Mouse (Mus musculus) spleen, postnatal 4 days (tissue): ENCODE data around the gene Tspan4.

Experiments used
- DNase-seq, 2 experiments: peaks; one replicate each; pipeline ENCODE4 v3.0.0; 2022; ENCODE audit warnings: low spot score in 2 of 2

Gene Tspan4

DNA sequence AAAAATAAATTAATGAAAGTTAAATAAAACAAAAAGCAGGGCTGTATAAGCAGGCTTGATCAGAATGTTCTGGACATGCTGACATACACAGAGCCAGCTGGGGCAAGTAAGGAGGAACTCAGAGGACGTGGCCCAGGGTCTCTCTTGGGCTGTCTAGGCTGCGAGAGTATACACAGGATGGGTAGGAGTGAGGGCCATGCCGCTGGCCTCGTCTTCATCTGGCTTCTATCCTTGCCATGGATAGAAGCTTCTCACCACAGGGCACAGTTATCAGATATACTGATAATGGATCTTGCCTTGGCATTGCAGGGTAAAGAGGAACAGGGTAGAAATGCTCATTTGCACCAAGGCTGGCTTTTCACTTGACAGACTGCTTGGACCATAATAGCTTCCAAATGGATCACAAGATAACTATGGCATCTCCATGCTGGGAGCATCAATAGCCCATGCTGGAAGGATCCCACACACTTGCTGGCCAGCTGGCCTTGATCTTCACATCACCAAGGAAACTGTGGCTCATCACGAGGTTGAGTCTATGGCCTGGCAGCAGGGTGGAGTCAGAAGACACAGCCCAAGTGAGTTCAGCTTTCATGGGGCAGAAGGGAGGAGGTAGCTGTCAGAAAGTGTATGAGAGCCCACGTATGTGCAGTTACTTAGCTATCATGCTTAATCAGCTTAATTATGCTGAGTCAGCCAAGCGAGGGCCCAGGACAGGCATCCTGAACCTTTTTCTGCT is 26.9 kb downstream of the Tspan4 start:
- DNase-seq = no peak

- no peak for DNase-seq
These were observed 27.5 kb downstream of the Tspan4 start for GRCm38 (mm10) chr7:141502556-141502905.

DNA sequence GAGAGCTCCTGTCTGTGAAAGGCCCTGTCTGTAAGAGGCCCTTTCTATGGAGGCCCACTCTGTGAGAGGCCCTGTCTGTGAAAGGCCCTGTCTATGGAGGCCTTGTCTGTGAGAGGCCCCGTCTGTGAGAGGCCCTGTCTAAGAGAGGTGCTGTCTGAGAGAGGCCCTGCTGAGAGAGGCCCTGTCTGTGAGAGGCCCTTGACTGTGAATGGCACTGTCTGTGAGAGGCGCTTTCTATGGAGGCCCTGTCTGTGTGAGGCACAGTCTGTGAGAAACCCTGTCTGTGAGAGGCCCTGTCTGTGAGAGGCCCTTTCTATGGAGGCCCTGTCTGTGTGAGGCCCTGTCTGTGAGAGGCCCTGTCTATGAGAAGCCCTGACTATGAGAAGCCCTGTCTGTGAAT is 31.2 kb downstream of the Tspan4 start:
- DNase-seq = no peak

GRCm38 (mm10) chr7:141508160-141508559 is 33.1 kb downstream of the Tspan4 start:
- no peak for DNase-seq

DNA sequence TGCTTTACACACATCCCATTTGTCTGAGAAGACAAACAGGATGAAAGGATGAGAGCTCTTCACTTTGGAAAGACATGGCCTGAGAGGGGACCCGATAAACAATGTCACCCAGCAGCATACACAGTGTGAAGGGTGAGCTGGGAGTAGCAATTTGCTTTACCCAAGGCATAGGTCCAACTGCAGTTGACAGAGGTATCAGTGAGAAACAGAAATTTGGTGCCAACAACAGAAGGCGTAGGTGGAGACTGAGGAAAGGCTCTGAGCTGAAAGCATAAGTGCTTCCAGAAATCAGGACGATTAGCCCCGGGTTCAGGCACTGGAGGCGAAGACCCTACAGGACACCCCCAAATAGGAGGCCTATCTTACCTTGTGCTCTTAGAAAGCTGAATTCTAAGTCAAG is 35.2 kb downstream of the Tspan4 start:
- no peak for DNase-seq

- no peak for DNase-seq
These were observed 35.7 kb downstream of the Tspan4 start for GRCm38 (mm10) chr7:141510681-141511191.

GRCm38 (mm10) chr7:141517638-141518037 is 42.6 kb downstream of the Tspan4 start:
- no peak for DNase-seq

DNA sequence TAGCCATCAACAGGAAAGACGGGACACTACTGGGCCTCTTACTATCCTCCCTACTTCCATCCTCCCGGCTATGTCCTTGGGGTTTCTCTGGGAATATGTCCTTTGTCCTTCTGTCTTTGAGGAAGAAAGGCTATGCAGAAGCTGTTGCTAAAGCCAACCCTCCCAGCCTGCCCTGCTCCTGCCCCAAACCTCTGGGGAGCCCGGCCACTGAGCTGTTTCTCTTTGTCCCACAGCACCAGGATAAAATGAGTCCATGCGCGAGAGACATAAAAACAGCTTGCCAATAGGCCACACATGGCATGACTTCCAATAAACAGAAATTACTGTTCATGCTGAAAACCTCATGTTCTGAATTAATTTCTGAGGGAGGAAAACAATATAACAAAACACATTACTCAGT is 43.3 kb downstream of the Tspan4 start:
- peak in 1 of 2 experiments; percentile 59 for DNase-seq

DNA sequence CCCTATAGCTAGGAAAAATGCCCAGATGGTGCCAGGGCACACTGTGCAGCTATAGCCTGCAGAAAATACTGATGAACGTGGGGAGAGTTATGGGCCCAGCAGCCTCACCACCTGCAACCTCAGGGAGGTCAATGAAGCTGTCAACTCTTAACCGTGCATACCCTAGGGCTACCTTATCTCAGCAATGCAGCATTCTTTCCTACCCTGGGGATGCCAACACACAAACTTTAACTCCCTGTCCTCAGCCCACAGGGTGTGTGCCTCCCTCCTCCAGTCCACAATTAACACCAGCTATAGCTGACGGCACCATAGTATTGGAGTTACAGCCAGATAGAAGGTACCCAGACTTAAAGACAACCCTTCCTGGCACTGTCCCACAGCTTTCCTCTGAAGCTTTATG is 43.9 kb downstream of the Tspan4 start:
- DNase-seq = no peak

DNA sequence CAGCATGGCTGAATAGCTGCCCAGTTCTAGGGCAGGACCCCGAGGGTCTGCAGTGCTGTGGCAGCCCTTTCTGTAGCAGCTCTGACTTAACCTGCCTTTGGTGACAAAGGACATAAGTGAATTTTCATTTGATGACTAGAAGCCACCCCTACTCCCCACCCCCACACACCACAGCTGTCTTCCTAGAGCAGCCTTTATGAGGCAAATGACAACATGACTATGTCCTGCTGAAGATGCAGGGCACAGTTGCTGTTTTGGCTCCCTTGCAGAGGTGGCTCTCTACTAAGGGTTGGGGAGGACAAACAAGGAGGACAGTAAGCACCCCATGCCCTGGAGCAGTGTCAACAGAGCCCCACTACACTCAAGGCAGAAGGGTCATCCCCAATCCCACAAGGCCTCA is 44.8 kb downstream of the Tspan4 start:
- DNase-seq = no peak

- DNase-seq = no peak
These were observed 48.0 kb downstream of the Tspan4 start for GRCm38 (mm10) chr7:141523007-141523406.

GRCm38 (mm10) chr7:141524271-141524670 is 49.2 kb downstream of the Tspan4 start:
- no peak for DNase-seq

DNA sequence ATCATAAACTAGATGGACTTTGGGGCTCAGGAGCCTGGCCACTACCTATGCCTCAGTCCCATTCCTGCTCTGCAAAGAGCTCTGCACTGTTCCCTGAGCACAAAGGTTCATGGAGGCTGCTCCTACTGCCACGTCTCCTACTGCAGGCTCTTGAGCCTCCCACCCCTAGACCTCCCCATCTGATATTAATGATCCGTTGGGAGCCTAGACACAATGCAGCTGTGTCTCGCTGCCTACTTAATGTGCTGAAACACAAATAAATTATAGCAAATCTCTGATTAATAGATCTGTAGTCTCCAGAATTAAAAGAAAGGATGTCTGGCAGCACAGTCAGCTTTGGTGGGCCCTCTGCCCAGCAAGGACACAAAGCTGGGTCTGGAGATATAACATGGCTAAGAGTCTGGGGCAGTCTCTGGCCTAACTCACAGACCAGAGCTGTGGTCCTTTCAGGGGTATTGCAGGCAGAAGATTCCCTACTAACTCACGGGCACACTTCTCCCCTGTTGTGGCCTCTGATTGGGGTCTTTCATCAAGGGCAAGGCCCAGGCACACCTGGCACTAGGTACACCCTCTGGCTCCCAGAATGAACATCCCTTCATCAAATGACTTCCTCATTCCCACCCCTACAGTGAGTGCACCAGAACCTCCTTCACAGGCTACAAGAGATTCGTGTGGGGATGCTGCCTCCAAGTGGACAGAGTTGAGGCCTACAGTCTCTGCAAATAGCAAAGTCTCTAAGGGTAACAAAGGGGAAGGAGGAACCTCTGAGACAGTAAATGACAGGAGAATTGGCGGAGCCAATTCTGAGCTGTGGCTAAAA is 49.9 kb downstream of the Tspan4 start:
- peak; percentile 79 to 84 for DNase-seq

- no peak for DNase-seq
These were observed 50.5 kb downstream of the Tspan4 start for GRCm38 (mm10) chr7:141525580-141525925.

- DNase-seq = no peak
These were observed 60.5 kb downstream of the Tspan4 start for GRCm38 (mm10) chr7:141535570-141535969.

DNA sequence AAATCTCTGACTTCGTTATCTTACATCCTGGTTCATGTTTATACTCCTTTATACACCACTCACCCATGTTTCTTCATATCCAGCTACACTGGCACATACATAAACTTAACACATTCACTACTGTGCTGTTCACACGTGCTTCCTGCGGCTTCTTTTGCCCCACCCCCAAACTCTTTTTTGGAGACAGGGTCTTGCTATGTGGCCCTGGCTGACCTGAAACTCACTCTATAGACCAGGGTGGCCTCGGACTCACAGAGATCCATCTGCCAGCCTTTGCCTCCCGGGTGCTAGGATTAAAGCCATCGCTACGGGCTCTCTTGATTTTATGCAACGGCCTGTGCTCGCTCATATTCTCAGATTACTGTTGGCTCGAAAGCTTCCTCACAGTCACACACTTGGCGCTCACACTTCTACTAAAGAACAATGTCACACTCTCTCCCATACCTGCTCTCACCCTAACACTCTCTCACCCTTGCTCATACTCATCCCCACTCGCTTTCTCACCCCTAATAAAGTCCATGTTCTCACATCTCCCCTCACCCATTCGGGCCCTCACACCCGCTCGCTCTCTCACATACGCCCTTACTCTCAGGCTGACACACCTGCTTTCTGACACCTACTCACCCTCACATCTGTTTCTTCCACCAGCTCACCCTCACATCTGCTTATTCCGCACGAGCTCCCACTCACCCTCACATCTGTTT is 64.0 kb downstream of the Tspan4 start:
- DNase-seq = no peak

GRCm38 (mm10) chr7:141539556-141540311 is 64.7 kb downstream of the Tspan4 start, which contains the start of gene Chid1:
Chid1 (minus strand) TSS chr7:141539857.
- DNase-seq = peak; percentile 99 to 100

DNA sequence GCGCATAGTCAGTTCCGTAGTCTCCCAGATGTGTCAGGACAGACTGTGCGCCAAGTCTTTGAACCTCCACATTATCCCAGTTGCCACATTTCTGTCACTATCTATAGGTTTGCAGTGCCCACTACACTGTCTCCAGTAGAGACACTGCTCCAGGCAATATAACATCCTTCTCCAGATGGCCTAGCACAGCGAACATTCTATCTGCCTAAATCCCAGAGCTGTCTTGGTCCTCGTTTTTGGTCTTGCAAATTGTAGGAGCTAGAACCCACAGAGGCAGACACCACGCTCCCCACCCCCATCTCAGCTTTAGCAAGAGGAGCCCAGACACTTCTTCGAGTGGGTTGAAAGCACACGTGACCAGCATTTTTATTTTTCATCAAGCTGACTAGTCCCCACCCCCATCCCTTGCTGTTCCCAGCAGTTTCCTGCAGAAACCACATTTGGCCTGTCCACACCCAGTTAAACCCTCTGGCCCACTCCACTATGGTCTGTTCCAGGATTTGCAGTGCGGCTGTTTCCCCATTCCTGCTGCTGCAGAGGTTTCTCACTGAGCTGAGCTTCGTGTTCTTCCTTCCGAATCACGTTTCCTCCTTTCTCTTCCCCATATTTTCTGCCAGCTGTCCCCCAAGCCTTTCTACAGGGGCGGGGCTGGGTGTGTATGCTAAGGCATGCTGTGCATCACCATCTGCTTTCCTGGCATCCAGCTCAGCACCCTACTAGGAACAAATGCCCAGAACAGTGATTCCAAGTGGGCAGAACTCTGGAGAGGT is 65.5 kb downstream of the Tspan4 start:
- DNase-seq = peak; percentile 51 to 76

GRCm38 (mm10) chr7:141541681-141542080 is 66.6 kb downstream of the Tspan4 start:
- DNase-seq = no peak

- DNase-seq = no peak
These were observed 67.5 kb downstream of the Tspan4 start for GRCm38 (mm10) chr7:141542588-141542987.
